Mouse (Mus musculus) lung, adult 2 months (tissue): Measurements from ENCODE around the gene Cyp26c1.

ENCODE experiments used
- CTCF ChIP-seq: fragments of 200-500 bp; IDR thresholded peaks from 2 replicates; pipeline ENCODE4 v1.5.1; 2011; ENCODE audit warnings: mild to moderate bottlenecking, low read length, control low read depth; ENCODE audit not compliant: insufficient read depth
- POLR2A ChIP-seq: fragments of 200-500 bp; IDR thresholded peaks from 2 replicates; pipeline ENCODE4 v1.6.1; 2011; ENCODE audit warnings: low read depth, mild to moderate bottlenecking, control low read depth, low read length, borderline replicate concordance; ENCODE audit errors: extremely low read depth

DNA sequence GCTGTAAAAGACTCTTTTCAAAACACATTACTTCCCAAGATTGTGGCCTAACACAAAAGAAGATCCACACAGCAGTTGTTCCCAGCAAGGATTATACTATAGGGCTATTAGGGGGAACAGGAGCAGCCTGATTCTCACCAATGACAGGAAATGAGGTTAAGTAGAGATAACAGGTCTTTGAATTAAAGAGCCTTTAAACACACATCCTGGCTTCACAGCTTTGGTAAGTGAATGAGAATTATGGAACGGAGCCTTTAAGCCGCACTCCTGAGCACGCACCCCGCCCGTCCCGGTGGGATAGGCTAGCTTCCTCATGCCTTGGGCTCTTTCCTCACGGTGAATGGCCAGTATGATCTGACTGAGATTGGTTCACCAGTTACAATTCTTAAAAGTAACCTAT, 54.7 kb downstream of the Cyp26c1 start:
- no peak for TF ChIP-seq CTCF
- no peak for TF ChIP-seq POLR2A
